Mouse (Mus musculus): ENCODE data around the gene Ifna15.
"Not testable (repeated sequence)": the region's sequence is repeated elsewhere in the genome, so short reads cannot be mapped to it uniquely, and the experiment has no call there.

DNA sequence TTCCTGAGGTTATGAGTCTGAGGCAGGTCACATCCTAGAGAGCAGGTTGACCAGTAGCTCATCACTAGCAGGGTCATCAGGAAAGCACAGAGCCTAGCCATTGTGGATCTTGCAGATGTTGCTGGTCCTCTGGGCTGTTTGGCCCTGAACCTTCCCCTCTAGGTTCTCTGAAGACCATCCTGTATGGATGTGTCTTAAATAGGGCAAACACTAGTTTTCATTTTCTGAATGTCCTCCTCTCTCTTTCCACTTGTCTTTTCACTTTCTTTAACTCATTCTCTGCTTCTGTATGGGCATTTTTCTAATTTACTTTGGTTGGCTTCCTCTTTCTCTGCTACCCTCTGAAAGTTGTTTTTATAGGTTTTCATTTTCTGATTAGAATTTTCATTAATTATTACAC lies at the start of gene Ifna15:
- not testable (repeated sequence) for TF ChIP-seq CTCF (conservative IDR thresholded peaks at IDR 0.05 in 1 of 2, IDR thresholded peaks at IDR 0.05 in 1 of 2; ENCODE audit: low read depth in 2 of 2, low read length in 2 of 2); RCOR1 (conservative IDR thresholded peaks at IDR 0.05; ENCODE audit: low read depth, low read length); ZC3H11A (IDR thresholded peaks at IDR 0.05; ENCODE audit: low read depth, low read length); RAD21 (IDR thresholded peaks at IDR 0.05; ENCODE audit: low read depth, low read length); USF2 (conservative IDR thresholded peaks at IDR 0.05; ENCODE audit: low read depth, low read length); EP300 (IDR thresholded peaks at IDR 0.05; ENCODE audit: low read length); MAX (IDR thresholded peaks at IDR 0.05; ENCODE audit: low read length); MAZ (IDR thresholded peaks at IDR 0.05; ENCODE audit: low read depth, low read length); GABPA (IDR thresholded peaks at IDR 0.05; ENCODE audit: insufficient replicate concordance, low read depth, low read length); HCFC1 (IDR thresholded peaks at IDR 0.05; ENCODE audit: low read depth, low read length); POLR2A (IDR thresholded peaks at IDR 0.05; ENCODE audit: low read depth, low read length); TCF12 (IDR thresholded peaks at IDR 0.05; ENCODE audit: low read depth, low read length); ZNF384 (IDR thresholded peaks at IDR 0.05; ENCODE audit: low read depth, low read length); CHD2 (IDR thresholded peaks at IDR 0.05; ENCODE audit: low read length)

All from CH12.LX (cell line).